Mouse (Mus musculus) E14TG2a.4 (cell line): Measurements from ENCODE around the gene Cxcl16.
"Not testable (repeated sequence)": the region's sequence is repeated elsewhere in the genome, so short reads cannot be mapped to it uniquely, and the experiment has no call there.

Source experiments
- H3K27me3 ChIP-seq: 2 replicates; pipeline ENCODE4 v1.6.1; 2014; ENCODE audit warnings: low read length, control low read depth; ENCODE audit not compliant: insufficient read depth
- H3K36me3 ChIP-seq: 2 replicates; pipeline ENCODE4 v1.6.1; 2014; ENCODE audit warnings: low read length, control low read depth; ENCODE audit not compliant: insufficient read depth
- H3K4me1 ChIP-seq: replicated peaks from 2 replicates; pipeline ENCODE4 v1.6.1; 2014; ENCODE audit warnings: low read depth, low read length, control low read depth
- H3K4me3 ChIP-seq: replicated peaks from 2 replicates; pipeline ENCODE4 v1.5.1; 2014; ENCODE audit warnings: mild to moderate bottlenecking, low read length
- H3K9me3 ChIP-seq: 2 replicates; pipeline ENCODE4 v1.6.1; 2014; ENCODE audit warnings: low read length, control low read depth
- CTCF ChIP-seq: conservative IDR thresholded peaks from 2 replicates; pipeline ENCODE4 v1.5.1; 2014; ENCODE audit warnings: low read length
- NANOG ChIP-seq: IDR thresholded peaks from 2 replicates; pipeline ENCODE4 v1.6.1; 2014; ENCODE audit warnings: borderline replicate concordance, low read length, mixed read lengths
- POU5F1 ChIP-seq: IDR thresholded peaks from 2 replicates; pipeline ENCODE4 v1.6.1; 2014; ENCODE audit warnings: low read length, borderline replicate concordance

The Cxcl16 gene

DNA sequence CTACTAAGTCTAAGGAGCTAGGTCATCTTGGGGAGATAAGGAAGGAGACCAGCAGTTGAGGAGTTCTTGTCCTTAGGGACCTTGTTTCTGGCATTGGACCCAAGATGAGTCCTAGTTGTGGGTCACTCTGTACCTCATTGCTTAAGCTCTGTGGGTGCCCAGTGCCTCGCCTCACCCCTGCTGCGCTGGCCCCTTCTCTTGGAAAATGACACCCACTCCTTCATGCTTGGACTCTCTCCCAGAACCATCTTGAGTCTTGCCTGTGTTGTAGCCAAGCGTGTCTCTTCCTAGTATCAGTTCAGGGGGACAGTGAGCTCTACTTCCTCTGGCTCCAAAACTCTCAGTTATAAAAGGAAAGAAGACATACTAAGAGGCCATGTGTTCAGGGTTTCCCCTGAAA, 29.4 kb upstream of the Cxcl16 start:
- H3K27me3 ChIP-seq, result no peaks in the 10 kb centered on the region
- no peaks in the 10 kb centered on the region for H3K36me3 ChIP-seq
- H3K4me3 ChIP-seq, result no peak overlapping the region
- no peaks in the 10 kb centered on the region for H3K4me1 ChIP-seq
- TF ChIP-seq POU5F1 (no peak), NANOG (no peak), CTCF (no peak)
- no peaks in the 10 kb centered on the region for H3K9me3 ChIP-seq

DNA sequence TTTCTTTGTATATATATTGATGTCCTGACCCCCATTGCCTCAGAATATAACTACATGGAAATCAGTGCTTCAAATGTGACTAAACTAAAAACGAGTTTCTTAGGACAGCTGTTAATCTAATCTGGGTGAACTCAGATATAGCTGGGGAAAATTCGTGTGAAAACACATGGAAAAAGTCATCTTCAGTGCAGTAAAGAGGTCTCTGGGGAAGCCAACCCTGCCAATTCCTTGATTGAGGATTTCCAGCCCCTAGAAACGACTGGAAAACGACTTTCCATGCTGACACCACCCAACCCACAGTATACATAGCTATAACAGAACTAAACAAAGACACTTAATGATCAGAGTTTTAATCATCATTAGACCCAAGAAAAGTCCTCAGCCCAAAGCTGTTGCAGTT, 28.0 kb upstream of the Cxcl16 start:
- TF ChIP-seq NANOG, result no peak
- no peak for TF ChIP-seq CTCF
- TF ChIP-seq POU5F1, result no peak
- peaks cover 8% of the 10 kb centered on the region for H3K4me1 ChIP-seq

DNA sequence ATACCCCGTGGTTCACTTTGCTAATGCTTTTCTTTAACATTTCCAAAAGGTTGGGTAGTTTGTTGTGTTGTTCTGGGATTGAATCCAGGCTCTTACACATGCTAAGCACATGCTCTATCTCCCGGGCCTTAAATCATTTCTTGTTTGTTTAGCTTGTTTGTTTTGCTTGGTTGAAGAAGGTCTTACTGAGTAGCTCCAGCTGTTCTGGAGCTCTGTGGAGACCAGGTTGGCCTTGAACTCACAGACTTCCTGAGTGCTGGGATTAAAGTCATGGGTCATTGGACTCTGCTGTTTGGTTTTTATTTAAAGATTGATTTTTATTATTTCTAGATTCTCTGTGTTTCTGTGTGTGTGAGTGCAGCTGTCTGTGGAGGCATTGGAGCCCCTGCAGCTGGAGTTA, 25.7 kb upstream of the Cxcl16 start:
- Histone ChIP-seq H3K9me3 (no peaks in the 10 kb centered on the region), H3K36me3 (no peaks in the 10 kb centered on the region), H3K4me1 (peaks cover 16% of the 10 kb centered on the region), H3K4me3 (no peak overlapping the region), H3K27me3 (no peaks in the 10 kb centered on the region)
- TF ChIP-seq CTCF, result no peak
- no peak for TF ChIP-seq NANOG
- no peak for TF ChIP-seq POU5F1

More for the DNA sequence above, 28.0 kb upstream of the Cxcl16 start:
- no peak overlapping the region for H3K4me3 ChIP-seq
- no peaks in the 10 kb centered on the region for H3K9me3 ChIP-seq
- H3K27me3 ChIP-seq, result no peaks in the 10 kb centered on the region
- no peaks in the 10 kb centered on the region for H3K36me3 ChIP-seq

DNA sequence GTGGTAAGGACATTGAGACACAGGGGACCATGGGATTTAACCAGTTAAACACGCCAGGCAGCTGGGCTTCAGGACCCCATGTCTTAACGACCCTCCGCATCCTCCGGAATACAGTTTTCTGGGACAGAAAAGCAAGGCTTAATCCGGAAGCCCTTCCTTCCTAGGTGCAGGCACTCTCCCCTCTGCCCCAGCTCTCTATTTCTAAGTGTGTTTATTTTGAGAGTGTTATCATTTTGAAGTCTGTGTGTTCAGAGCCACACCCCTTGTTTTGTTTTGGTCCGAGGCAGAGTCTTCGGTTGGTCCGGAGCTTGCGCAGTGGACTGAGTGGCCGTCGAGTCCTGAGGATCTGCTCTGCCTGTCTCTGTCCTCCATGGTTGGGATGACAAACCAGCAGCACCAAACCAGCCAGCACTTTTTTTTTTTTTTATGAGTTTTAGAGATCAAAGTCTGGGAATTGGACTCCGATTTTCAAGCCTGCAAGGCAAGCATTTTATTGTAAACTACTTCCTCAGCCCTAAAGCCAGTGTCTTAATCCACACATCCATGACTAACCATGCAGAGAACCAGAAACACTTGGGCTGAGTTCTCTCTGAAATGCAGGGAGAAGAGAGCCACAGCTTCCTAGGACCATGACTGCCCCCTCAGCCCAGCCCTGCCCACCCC, 15.2 kb upstream of the Cxcl16 start:
- H3K27me3 ChIP-seq, result peaks cover 4% of the 10 kb centered on the region; the same call in 1 of the 2 replicates
- no peaks in the 10 kb centered on the region for H3K9me3 ChIP-seq
- H3K4me1 ChIP-seq, result no peaks in the 10 kb centered on the region
- no peaks in the 10 kb centered on the region for H3K36me3 ChIP-seq
- H3K4me3 ChIP-seq, result no peak overlapping the region
- TF ChIP-seq NANOG, result no peak
- TF ChIP-seq CTCF, result no peak
- no peak for TF ChIP-seq POU5F1

DNA sequence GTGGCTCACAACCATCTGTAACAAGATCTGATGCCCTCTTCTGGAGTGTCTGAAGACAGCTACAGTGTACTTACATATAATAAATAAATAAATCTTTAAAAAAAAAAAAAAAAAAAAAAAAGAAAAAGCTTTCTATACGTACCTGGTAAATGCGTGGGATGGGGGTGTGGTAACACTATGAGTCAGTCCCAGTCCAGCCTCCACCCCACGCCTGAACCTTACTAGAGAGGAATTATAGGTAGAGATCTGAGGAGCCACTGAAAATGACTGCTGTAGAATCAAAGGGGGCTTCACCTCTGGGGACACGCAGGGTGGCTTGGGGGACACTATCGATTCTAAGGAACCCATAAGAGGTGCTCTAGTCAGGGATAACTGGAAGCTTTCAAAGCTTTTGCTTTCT, 13.5 kb upstream of the Cxcl16 start:
- H3K36me3 ChIP-seq, H3K4me3 ChIP-seq, H3K9me3 ChIP-seq, H3K27me3 ChIP-seq, H3K4me1 ChIP-seq: not testable (repeated sequence)

DNA sequence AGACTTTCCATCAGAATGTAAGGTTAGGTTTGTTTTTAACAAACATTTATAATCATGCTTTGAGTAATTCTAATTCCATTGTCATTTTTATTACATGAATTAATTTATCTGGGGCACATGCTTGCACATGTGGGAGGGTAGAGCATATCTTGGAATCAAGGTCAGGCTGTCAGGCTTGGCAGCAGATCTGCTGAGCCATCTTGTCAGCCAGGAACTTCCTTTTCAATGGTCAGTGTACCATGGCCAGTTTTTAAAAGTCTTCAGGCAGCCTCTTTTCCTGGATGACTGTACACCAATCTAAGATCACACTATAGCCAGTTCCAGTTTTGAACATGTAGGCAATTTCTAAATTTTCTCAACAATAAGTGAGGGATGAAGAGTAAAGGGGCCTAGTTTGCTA, 12.9 kb upstream of the Cxcl16 start:
- Histone ChIP-seq H3K9me3 (no peaks in the 10 kb centered on the region), H3K4me3 (no peak overlapping the region), H3K36me3 (no peaks in the 10 kb centered on the region), H3K4me1 (no peaks in the 10 kb centered on the region), H3K27me3 (peaks cover 6% of the 10 kb centered on the region)
- TF ChIP-seq POU5F1, result no peak
- no peak for TF ChIP-seq CTCF
- TF ChIP-seq NANOG, result no peak

DNA sequence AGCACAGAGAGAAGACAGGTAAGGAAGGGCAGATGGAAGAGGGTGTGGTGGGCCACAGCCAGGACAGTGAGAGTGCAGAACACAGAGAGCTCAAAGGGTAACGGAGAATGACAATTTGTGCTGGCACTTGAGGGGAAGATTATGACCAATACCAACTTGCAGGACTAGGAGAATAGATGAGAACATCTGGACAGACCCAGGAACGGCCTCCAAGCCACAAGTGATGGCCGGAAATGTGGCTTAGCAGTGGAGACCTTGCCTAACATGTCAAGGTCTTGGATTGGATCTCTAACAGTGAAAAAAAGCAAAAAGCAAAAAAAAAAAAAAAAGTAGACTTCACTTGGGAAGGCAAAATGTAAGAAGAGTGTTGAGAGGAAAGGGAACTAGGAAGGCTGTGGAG, 10.0 kb upstream of the Cxcl16 start:
- Histone ChIP-seq H3K4me1 (peaks cover 16% of the 10 kb centered on the region), H3K9me3 (no peaks in the 10 kb centered on the region), H3K27me3 (peaks cover 32% of the 10 kb centered on the region), H3K4me3 (no peak overlapping the region), H3K36me3 (no peaks in the 10 kb centered on the region)
- TF ChIP-seq CTCF (no peak), NANOG (no peak), POU5F1 (no peak)

DNA sequence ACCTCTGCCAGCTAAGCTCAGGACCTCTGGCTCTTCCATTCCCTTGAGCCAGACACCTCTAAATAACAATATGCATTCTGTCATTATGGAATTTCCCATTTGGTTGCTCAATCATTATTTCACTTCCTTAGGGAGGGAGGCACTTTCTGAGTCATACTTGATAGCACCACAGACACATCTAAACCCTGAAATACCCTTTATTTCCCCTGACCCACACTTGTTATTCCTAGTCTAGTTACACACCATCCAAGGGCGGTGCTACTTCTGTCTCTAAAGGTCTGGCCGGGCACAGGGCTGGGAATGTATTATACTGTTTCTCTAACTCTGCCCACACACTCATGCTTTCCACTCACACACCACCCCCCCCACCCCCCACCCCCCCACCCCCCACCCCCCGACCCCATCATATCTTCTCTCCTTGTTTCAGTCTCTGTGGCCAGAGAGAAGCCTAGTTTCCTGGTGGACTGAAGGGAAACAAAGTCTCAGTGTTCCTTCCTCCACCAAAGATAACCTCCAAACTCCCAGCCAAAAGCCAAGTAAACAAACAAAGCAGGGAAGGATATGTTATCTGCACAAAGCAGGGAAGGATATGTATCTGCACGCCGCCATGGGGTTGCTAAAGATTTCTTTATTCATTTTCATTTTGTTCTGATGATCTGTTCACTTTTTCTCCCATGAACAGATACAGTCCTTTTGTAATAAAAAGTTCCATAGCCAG, 8.3 kb upstream of the Cxcl16 start:
- Histone ChIP-seq H3K9me3 (no peaks in the 10 kb centered on the region), H3K36me3 (no peaks in the 10 kb centered on the region), H3K4me1 (peaks cover 29% of the 10 kb centered on the region), H3K27me3 (peaks cover 48% of the 10 kb centered on the region), H3K4me3 (no peak overlapping the region)
- no peak for TF ChIP-seq POU5F1

DNA sequence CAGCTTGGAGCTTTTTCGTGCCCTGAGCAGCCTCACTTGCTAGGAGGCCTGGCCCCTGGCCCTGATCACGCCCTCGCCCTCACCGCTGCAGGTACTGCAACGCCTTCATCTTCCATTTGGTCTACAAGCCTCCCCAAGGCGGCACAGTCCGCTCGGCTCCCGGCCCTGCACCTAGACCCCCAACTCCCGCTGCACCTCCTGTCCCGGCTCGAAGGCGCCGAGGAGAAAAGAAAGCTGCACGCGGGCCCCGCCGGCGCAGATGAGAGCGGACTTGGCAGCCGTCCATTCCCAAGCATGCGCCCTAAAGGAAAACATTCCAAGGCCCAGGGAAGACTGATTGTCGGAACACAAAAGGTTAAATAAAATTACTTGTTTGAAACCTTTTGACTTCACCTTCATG, 6.0 kb upstream of the Cxcl16 start:
- Histone ChIP-seq H3K4me3 (peak overlapping the region; percentile 73), H3K27me3 (peaks cover 68% of the 10 kb centered on the region), H3K4me1 (peaks cover 29% of the 10 kb centered on the region), H3K36me3 (no peaks in the 10 kb centered on the region), H3K9me3 (no peaks in the 10 kb centered on the region)
- no peak for TF ChIP-seq NANOG
- no peak for TF ChIP-seq CTCF
- TF ChIP-seq POU5F1, result no peak
